Mouse (Mus musculus) adrenal gland, postnatal 10 days (tissue): ENCODE data around the gene Arg2. TPM values are rescaled to one million over a fixed set of nuclear protein-coding genes. Genes with fewer than 3 reads are reported as not detected.
"Not testable (repeated sequence)": the region's sequence is repeated elsewhere in the genome, so short reads cannot be mapped to it uniquely, and the experiment has no call there.

Source experiments
- DNase-seq: peaks from one replicate; pipeline ENCODE4 v3.0.0; 2021; ENCODE audit warnings: mixed read lengths
- total RNA-seq, 2 experiments: library from RNA; stranded (reverse); gene quantifications; 2 replicates each; pipeline ENCODE4 v1.2.3; 2021

Gene Arg2
- total RNA-seq, 2 experiments from 2014 or later = 0.48 TPM

DNA sequence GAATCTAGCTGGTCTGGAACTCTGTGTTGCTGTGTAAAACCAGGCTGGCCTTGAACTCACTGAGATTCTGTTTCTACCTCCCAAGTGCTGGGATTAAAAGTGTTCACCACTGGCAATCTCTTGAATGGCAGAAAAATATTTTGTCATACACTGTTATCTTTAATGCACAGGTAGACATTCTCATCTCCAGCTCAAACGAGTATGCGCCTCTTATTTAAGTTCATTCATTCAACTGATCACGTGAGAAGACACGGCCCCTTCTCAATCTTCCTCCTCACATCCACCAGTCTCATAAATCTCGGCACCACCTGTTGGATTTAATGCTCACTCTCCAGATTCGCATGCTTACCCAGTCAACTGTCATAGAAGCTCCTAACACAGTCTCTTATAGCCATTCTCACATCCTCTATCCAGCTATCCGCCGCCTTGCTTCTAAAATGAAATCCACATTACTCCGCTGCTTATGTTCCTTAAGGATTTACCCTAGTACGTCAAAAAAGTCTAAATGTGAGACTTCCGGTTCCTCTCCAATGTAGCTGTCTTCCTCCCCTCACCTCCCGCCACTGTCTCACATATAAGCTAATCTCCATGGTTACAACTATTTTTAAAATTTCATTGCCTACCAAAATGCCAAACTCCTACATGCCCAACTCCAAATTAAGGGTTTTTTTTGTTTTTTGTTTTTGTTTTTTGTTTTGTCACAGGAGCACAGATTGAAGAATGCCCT, 40.9 kb downstream of the Arg2 start:
- DNase-seq = no peak

DNA sequence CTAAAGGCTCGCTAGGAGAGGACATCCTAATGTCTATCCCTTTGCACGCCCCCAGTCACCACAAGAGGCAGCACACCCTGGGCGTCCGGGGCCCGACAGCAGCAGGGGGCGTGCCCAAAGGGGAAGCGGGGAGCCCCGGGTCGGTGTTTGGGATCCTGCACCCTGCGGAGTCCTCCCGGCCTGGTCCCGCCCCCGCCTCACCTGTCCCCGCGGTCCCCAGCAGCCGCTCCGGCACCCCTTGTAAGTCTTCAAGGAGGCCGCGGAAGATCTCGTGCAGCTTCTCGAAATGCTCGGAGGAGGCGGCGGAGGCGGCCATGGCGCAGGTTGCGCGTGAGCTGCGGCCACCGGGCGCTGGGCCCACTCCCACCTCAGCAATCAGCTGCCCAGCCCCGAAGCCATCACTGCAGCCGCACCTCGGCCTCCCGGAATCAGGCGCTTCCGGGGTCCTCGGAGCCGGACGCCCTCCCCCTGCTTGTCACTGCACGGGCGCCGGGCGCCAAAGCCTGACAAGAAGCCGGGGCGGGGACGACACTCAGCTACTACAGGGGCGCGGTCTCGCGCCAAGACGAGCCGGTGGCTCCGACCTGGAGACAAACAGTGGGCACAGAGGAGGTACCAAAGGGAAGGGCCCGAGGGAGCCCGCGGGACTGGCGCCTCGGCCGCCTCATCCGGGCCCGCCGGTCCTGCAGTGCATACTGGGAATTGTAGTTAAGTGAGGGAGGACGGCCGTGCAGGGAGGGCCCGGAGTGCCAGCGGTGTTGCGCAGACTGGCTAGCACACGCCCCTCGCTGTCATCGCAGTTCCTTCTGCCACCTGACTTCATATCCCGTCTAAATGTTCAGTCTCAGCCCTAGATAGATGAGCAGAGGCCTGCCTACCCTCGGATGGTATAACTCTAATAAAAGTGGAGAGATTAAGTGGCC, 41.7 kb downstream of the Arg2 start, which contains the start of gene Vti1b:
Gene Vti1b (minus strand): TSS at position 649 of the 923 bp plus-strand sequence.
- peak; percentile 92 for DNase-seq

DNA sequence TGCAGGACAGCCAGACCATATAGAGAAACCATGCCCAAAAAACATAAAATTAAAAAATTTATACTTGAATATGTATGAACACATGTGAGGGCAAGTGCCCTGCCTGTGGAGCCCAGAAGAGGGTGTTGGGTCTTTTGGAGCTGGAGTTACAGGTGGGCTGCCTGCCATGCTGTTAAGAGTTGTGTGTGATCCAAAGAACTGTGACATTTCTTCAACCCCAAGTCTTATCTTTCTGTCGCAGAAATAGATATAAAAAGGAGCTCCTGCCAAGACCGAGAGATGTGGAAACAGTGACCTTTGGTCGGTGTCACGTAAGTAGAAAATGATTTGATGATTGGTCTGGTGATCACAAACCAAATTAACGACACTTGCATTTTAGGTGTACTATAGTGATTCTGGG, 43.1 kb downstream of the Arg2 start:
- DNase-seq = no peak

DNA sequence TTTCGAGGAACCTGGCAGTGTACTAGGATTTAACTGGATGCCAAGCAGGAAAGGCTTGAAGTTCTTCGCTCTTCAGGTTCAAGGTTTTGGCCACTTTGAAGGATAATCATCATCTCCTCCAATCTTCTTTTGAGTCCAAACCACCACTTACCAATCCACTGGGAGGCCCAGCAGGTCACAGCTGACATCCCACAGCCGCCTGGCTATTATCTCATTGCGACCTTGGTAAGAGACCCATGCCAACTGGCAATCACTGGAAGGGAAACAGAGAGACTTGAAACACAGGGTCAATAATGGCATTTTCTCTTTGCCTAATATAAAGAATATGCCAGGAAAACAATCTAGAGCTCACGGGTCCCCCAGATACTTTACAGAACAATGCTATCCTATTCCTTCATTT, 45.4 kb downstream of the Arg2 start:
- DNase-seq = no peak

DNA sequence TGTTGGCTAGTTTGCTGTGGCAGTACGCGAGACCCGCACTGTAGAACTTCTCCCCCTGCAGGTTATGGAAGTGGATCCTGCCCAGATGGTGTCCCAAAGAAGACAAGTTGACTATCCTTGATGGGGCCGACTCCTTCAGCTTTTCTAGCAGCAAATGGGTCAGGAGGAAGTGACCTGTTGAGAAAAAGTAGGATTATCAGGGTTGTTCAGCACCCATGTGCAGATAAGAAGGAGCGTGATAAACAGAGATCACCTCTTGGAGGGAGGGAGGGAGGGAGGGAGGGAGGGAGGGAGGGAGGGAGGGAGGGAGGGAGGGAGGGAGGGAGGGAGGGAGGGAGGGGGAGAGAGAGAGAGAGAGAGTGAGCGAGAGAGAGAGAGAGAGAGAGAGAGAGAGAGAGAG, 54.6 kb downstream of the Arg2 start:
- not testable (repeated sequence) for DNase-seq

DNA sequence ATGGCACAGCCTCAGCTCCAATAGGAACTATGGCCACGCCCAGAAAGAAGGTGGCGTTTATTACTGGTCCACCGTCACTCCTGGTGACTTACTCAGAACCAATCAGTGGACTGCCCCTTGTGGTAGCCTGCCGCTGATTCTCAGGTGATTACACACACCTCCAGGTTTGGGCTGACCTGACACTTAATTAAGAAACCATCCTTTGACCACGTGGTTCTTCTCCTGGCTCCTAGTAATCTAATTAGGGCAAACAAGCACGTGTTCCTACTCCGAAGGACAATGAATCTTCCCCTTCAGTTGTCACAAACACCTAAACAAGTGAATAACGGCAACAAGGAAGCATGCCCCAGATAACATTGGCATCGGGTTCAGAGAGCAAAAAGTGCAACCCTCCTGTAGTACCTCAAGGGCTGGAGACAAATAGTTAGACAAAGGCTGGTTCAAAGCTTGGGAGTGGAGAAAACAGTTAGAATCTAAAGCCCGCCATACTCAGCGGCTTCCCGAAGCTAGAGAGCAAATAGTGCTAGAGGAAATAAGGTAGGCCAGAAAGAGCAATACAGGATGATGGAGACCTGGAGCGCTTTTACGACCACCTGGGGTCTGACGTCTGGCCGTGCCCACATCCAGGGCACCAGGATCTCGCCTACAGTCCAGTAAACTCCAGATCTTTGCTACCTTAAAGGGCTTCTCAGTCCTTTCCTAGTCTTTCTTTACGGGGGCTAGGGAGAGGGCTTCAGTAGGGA, 60.5 kb downstream of the Arg2 start:
- DNase-seq = peak; percentile 68

DNA sequence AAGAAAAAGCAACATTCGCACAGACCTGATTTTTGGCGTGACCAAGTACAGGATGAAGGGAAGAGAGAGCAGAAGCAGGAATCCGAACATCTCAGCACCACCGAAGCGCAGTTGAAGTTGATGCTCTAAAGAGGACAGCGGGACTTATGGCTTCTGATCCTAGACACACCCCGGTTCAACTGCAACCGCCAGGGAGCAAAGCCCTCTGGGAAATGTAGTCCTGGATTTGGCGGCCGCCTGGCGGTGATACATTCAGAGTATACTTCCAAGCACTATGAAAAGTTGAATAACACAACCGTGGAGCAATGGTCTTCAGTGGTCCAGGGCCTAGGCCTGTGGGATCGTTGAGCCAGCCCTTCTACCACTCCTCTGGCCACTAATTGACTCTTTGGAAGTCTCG, 61.1 kb downstream of the Arg2 start:
- DNase-seq = peak; percentile 84

DNA sequence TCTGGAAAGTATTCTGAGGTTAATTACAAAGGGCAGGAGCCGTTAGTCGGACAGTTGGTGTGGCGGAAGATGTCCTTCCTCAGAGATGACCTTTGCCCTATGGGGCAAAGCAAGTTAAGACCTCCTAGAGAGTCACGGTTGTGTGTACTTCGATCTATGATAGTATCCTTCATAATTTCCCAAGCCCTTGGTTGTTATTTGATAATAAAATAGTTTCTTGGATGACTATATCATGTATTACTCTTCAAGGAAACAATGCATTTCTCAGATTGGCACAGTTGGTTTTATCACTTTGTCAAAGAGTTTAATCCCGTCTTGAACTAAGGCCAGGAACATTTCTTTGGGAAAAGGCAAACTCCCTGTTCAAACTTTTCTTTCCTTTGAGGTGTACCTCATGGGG, 61.6 kb downstream of the Arg2 start, which contains the start of gene Rdh11:
Gene Rdh11 (minus strand): TSS at position 101 of the 400 bp plus-strand sequence.
- no peak for DNase-seq

DNA sequence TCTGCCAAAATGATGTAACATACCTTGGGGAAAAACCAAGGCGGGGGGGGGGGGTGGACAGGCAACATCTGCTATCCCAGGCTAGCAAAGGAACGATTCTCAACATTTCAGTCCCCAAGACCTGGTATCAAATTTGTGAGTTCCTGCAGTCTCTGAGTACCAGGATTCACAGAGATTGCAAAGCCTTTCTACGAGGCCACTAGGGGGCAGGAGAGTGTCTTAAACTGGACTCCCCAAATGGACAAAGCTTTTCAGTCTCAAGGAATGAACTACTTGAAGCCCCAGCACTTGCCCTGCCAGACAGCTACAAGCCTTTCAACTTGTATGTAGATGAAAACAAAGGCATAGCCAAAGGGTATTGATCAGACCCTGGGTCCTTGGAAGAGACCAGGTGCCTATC, 62.9 kb downstream of the Arg2 start:
- peak; percentile 83 for DNase-seq

DNA sequence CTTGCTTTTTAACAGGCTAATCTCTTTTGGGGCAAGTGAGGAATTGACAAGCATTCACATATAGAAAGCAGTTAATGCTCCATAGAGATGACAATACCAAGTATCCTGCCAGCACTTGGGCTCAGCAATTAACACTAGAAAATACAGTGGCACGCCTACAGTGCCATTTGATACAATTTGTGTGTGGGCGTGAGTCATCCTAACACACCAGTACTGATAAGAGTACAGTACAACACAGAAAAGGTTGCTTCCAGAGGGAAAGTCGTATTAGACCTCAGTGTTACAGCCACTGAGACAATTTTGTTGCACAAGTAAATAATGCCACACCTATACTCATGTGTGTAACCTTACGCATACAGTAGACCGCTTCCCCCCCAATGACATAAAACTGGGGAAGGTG, 66.5 kb downstream of the Arg2 start:
- DNase-seq = no peak

DNA sequence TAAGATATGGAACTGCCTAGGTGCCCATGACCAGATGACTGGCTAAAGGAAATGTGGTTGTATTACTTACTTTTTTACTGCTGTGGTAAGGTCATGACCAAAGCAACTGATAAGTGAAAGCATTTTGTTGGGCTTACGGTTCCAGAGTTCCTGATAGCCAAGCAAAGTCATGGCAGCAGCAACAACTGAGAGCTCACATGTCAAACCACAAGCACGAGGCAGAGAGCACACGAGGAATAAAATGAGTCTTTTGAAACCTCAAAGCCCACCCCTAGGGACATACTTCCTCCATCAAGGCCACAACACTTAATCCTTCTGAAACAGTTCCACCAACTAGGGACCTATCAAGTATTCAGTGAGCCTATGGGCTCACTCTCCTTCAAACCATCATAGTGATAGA, 71.3 kb downstream of the Arg2 start:
- no peak for DNase-seq

Other genes starting within 250 kb of the Arg2 start
- under 1 TPM; 0.60 to 0.67 TPM for gene Plek2, start 223.8 kb upstream of the Arg2 start, total RNA-seq
- 10 to 100 TPM; 12.9 to 13.4 TPM for gene Tmem229b, start 123.2 kb upstream of the Arg2 start, total RNA-seq
- gene Plekhh1, start 101.6 kb upstream of the Arg2 start, total RNA-seq = 1 to 10 TPM; 1.5 to 2.0 TPM
- gene Pigh, start 41.1 kb upstream of the Arg2 start, total RNA-seq = 1 to 10 TPM; 7.1 to 9.5 TPM
- gene Vti1b, start 41.9 kb downstream of the Arg2 start, total RNA-seq = 10 to 100 TPM; 60.0 to 65.2 TPM
- 10 to 100 TPM; 15.5 to 16.9 TPM for gene Rdh11, start 61.5 kb downstream of the Arg2 start, total RNA-seq
- gene Rdh12, start 78.1 kb downstream of the Arg2 start, total RNA-seq = 1 to 10 TPM in 1 of 2 experiments, under 1 TPM in 1; 0.72 to 1.1 TPM
- 10 to 100 TPM; 17.6 to 26.1 TPM for gene Zfyve26, start 165.5 kb downstream of the Arg2 start, total RNA-seq
- gene Rad51b, start 166.5 kb downstream of the Arg2 start, total RNA-seq = 1 to 10 TPM; 1.6 to 3.0 TPM